Mouse (Mus musculus) embryonic facial prominence, embryonic 13.5 days (tissue): ENCODE measurements around the gene Shank3. TPM values are rescaled to one million over a fixed set of nuclear protein-coding genes. Genes with fewer than 3 reads are reported as not detected.
A peak's percentile ranks its signal among the peaks of the same experiment; 100 is the strongest.

Experiments used
- ATAC-seq: fragments of 200-750 bp; cut with Nextera tagmentation; 2 replicates; pipeline ENCODE4 v1.8.0; 2017; ENCODE audit warnings: low read depth; ENCODE audit not compliant: insufficient number of reproducible peaks, insufficient read depth, low FRiP score, low TSS enrichment
- H3K27ac ChIP-seq: fragments of 300-500 bp; sonication (generic); 2 replicates; pipeline ENCODE4 v1.5.1; 2015; ENCODE audit warnings: moderate library complexity, mild to moderate bottlenecking, inconsistent platforms
- H3K27me3 ChIP-seq: fragments of 300-500 bp; sonication (generic); 2 replicates; pipeline ENCODE4 v1.6.1; 2015; ENCODE audit warnings: mild to moderate bottlenecking, inconsistent platforms
- H3K36me3 ChIP-seq: fragments of 300-500 bp; sonication (generic); 2 replicates; pipeline ENCODE4 v1.6.1; 2015; ENCODE audit warnings: mild to moderate bottlenecking, inconsistent platforms
- H3K4me1 ChIP-seq: fragments of 300-500 bp; sonication (generic); 2 replicates; pipeline ENCODE4 v1.6.1; 2015; ENCODE audit warnings: inconsistent platforms
- H3K4me2 ChIP-seq: fragments of 300-500 bp; sonication (generic); 2 replicates; pipeline ENCODE4 v1.6.1; 2015; ENCODE audit warnings: moderate library complexity, mild to moderate bottlenecking, inconsistent platforms
- H3K4me3 ChIP-seq: fragments of 300-500 bp; sonication (generic); 2 replicates; pipeline ENCODE4 v1.5.1; 2015; ENCODE audit warnings: mild to moderate bottlenecking, inconsistent platforms
- H3K9ac ChIP-seq: fragments of 300-500 bp; sonication (generic); 2 replicates; pipeline ENCODE4 v1.6.1; 2015; ENCODE audit warnings: mild to moderate bottlenecking, inconsistent platforms
- H3K9me3 ChIP-seq: fragments of 300-500 bp; sonication (generic); 2 replicates; pipeline ENCODE4 v1.6.1; 2016; ENCODE audit warnings: inconsistent platforms
- WGBS: fragments of 180-500 bp; shearing (Covaris S2); methylation state at CpG from one replicate; pipeline ENCODE4 v1.1.7; 2015; ENCODE audit warnings: mixed read lengths; 5-methylcytosine and 5-hydroxymethylcytosine counted together
- polyA plus RNA-seq: library from polyadenylated mRNA; unstranded; fragments of >200 nt; fragmentation: Nextera tagmentation; extraction: Ambion mirVana; gene quantifications from 2 replicates; pipeline ENCODE4 v1.2.1, GENCODE M21; 2015

The Shank3 gene
- polyA plus RNA-seq, 1 experiment from 2014 or later = 2.9 TPM

GRCm38 (mm10) chr15:89500221-89500791 is 883 bp downstream of the Shank3 start:
- 1% methylated on average over 35 of the region's 35 CpGs for WGBS
- no peak overlapping the region for H3K27ac ChIP-seq

GRCm38 (mm10) chr15:89501321-89501720 is 1.9 kb downstream of the Shank3 start:
- 87% methylated on average over 3 of the region's 3 CpGs for WGBS
- Histone ChIP-seq H3K27ac (no peak overlapping the region), H3K9ac (no peak overlapping the region), H3K36me3 (peaks cover 28% of the 10 kb centered on the region), H3K9me3 (no peaks in the 10 kb centered on the region), H3K4me1 (peaks cover 24% of the 10 kb centered on the region), H3K4me2 (peak overlapping the region; percentile 94), H3K4me3 (no peak overlapping the region), H3K27me3 (peaks cover 50% of the 10 kb centered on the region)
- ATAC-seq = no peak

More at GRCm38 (mm10) chr15:89500221-89500791, 883 bp downstream of the Shank3 start:
- Histone ChIP-seq H3K4me3 (peak overlapping the region; percentile 73), H3K4me2 (peak overlapping the region; percentile 94), H3K27me3 (peaks cover 52% of the 10 kb centered on the region), H3K9me3 (no peaks in the 10 kb centered on the region), H3K9ac (peak overlapping the region; percentile 82), H3K36me3 (peaks cover 20% of the 10 kb centered on the region), H3K4me1 (peaks cover 24% of the 10 kb centered on the region)
- peak; percentile 39; the same call in 1 of the 2 replicates for ATAC-seq

GRCm38 (mm10) chr15:89504838-89505237 is 5.4 kb downstream of the Shank3 start:
- no peak overlapping the region for H3K4me3 ChIP-seq
- H3K9ac ChIP-seq = no peak overlapping the region
- 94% methylated on average over 9 of the region's 9 CpGs for WGBS
- no peaks in the 10 kb centered on the region for H3K9me3 ChIP-seq
- peaks cover 21% of the 10 kb centered on the region; the same call in 1 of the 2 replicates for H3K27me3 ChIP-seq
- no peak for ATAC-seq
- H3K4me2 ChIP-seq = no peak overlapping the region
- peaks cover 41% of the 10 kb centered on the region for H3K36me3 ChIP-seq
- no peak overlapping the region for H3K27ac ChIP-seq
- peaks cover 12% of the 10 kb centered on the region for H3K4me1 ChIP-seq

- Histone ChIP-seq H3K9me3 (no peaks in the 10 kb centered on the region), H3K4me1 (no peaks in the 10 kb centered on the region), H3K27ac (no peak overlapping the region), H3K27me3 (no peaks in the 10 kb centered on the region), H3K4me2 (no peak overlapping the region), H3K9ac (no peak overlapping the region), H3K36me3 (peaks cover 41% of the 10 kb centered on the region), H3K4me3 (no peak overlapping the region)
- no peak for ATAC-seq
- WGBS = 85% methylated on average over 8 of the region's 8 CpGs
Measured at GRCm38 (mm10) chr15:89507751-89508150, 8.3 kb downstream of the Shank3 start.

GRCm38 (mm10) chr15:89512679-89513078 is 13.3 kb downstream of the Shank3 start:
- H3K4me3 ChIP-seq = no peak overlapping the region
- no peak overlapping the region for H3K9ac ChIP-seq
- H3K27me3 ChIP-seq = no peaks in the 10 kb centered on the region
- H3K4me1 ChIP-seq = no peaks in the 10 kb centered on the region
- no peaks in the 10 kb centered on the region for H3K9me3 ChIP-seq
- H3K4me2 ChIP-seq = no peak overlapping the region
- 77% methylated on average over 4 of the region's 4 CpGs for WGBS
- no peak overlapping the region for H3K27ac ChIP-seq
- ATAC-seq = no peak
- H3K36me3 ChIP-seq = peaks cover 2% of the 10 kb centered on the region; the same call in 1 of the 2 replicates

GRCm38 (mm10) chr15:89521951-89522350 is 22.5 kb downstream of the Shank3 start:
- Histone ChIP-seq H3K36me3 (peaks cover 9% of the 10 kb centered on the region), H3K27me3 (peaks cover 39% of the 10 kb centered on the region), H3K4me1 (peaks cover 18% of the 10 kb centered on the region), H3K9me3 (no peaks in the 10 kb centered on the region), H3K4me3 (no peak overlapping the region), H3K4me2 (no peak overlapping the region), H3K27ac (no peak overlapping the region), H3K9ac (no peak overlapping the region)
- WGBS = 74% methylated on average over 7 of the region's 7 CpGs
- no peak for ATAC-seq

GRCm38 (mm10) chr15:89522566-89523282 is 23.3 kb downstream of the Shank3 start:
- peaks cover 39% of the 10 kb centered on the region for H3K27me3 ChIP-seq
- WGBS = 81% methylated on average over 10 of the region's 10 CpGs
- H3K4me3 ChIP-seq = peak overlapping the region; percentile 73; the same call in 1 of the 2 replicates
- no peak overlapping the region for H3K9ac ChIP-seq
- peak overlapping the region; percentile 90 for H3K4me2 ChIP-seq
- H3K4me1 ChIP-seq = peaks cover 18% of the 10 kb centered on the region
- ATAC-seq = no peak
- H3K36me3 ChIP-seq = peaks cover 9% of the 10 kb centered on the region
- H3K27ac ChIP-seq = no peak overlapping the region; the same call in 1 of the 2 replicates
- no peaks in the 10 kb centered on the region for H3K9me3 ChIP-seq

- Histone ChIP-seq H3K36me3 (peaks cover 9% of the 10 kb centered on the region), H3K27me3 (peaks cover 39% of the 10 kb centered on the region), H3K4me1 (peaks cover 18% of the 10 kb centered on the region), H3K9me3 (no peaks in the 10 kb centered on the region), H3K4me2 (peak overlapping the region; percentile 90), H3K4me3 (peak overlapping the region; percentile 73), H3K9ac (peak overlapping the region; percentile 68), H3K27ac (no peak overlapping the region; the same call in 1 of the 2 replicates)
- no peak for ATAC-seq
- WGBS = 6% methylated on average over 29 of the region's 47 CpGs
Measured at GRCm38 (mm10) chr15:89523283-89523832, 23.9 kb downstream of the Shank3 start.

- ATAC-seq = no peak
- Histone ChIP-seq H3K4me2 (peak overlapping the region; percentile 90), H3K9me3 (no peaks in the 10 kb centered on the region), H3K9ac (peak overlapping the region; percentile 82), H3K27me3 (peaks cover 39% of the 10 kb centered on the region), H3K4me1 (peaks cover 18% of the 10 kb centered on the region), H3K27ac (no peak overlapping the region), H3K36me3 (peaks cover 9% of the 10 kb centered on the region), H3K4me3 (peak overlapping the region; percentile 73)
- WGBS = 7% methylated on average over 43 of the region's 52 CpGs
Measured at GRCm38 (mm10) chr15:89524001-89524571, 24.7 kb downstream of the Shank3 start.

GRCm38 (mm10) chr15:89524611-89525415 is 25.4 kb downstream of the Shank3 start:
- Histone ChIP-seq H3K9me3 (no peaks in the 10 kb centered on the region), H3K4me3 (peak overlapping the region; percentile 73), H3K27ac (no peak overlapping the region), H3K4me1 (peaks cover 18% of the 10 kb centered on the region), H3K4me2 (peak overlapping the region; percentile 90), H3K27me3 (peaks cover 39% of the 10 kb centered on the region), H3K9ac (peak overlapping the region; percentile 82; the same call in 1 of the 2 replicates), H3K36me3 (peaks cover 9% of the 10 kb centered on the region)
- WGBS = 70% methylated on average over 8 of the region's 8 CpGs
- ATAC-seq = no peak

- H3K27me3 ChIP-seq = peaks cover 39% of the 10 kb centered on the region
- WGBS = 94% methylated on average over 8 of the region's 8 CpGs
- no peaks in the 10 kb centered on the region for H3K9me3 ChIP-seq
- peaks cover 18% of the 10 kb centered on the region for H3K4me1 ChIP-seq
- no peak overlapping the region for H3K4me2 ChIP-seq
- no peak overlapping the region for H3K27ac ChIP-seq
- H3K4me3 ChIP-seq = no peak overlapping the region
- peaks cover 9% of the 10 kb centered on the region for H3K36me3 ChIP-seq
- no peak for ATAC-seq
- H3K9ac ChIP-seq = no peak overlapping the region
Measured at GRCm38 (mm10) chr15:89525464-89525863, 26.0 kb downstream of the Shank3 start.
